Mouse (Mus musculus) monocyte, adult 5-6 weeks (primary cell): Measurements from ENCODE around the gene Hoxa5. TPM values are rescaled to one million over a fixed set of nuclear protein-coding genes. Genes with fewer than 3 reads are reported as not detected.

ENCODE experiments used
- ATAC-seq: fragments of 153-309, 156-312 bp; replicated peaks from 2 replicates; pipeline ENCODE4 v1.8.0; 2017; ENCODE audit warnings: mild to moderate bottlenecking; ENCODE audit not compliant: low TSS enrichment, insufficient number of reproducible peaks, severe bottlenecking, poor library complexity, low FRiP score
- total RNA-seq: library from RNA; stranded (forward); fragments of 200-1000, 200-491, 200-594 nt; gene quantifications from 3 replicates; pipeline ENCODE4 v1.2.3, GENCODE M21; 2017

The Hoxa5 gene
- 0.39 TPM in 1 of 3 replicates, not detected in the others for total RNA-seq

GRCm38 (mm10) chr6:52204050-52204752 lies at the start of gene Hoxa5:
Hoxa5 (minus strand) TSS chr6:52204587.
- ATAC-seq: no peak

GRCm38 (mm10) chr6:52253511-52254500 lies 49.4 kb upstream of the Hoxa5 start:
- no peak for ATAC-seq

GRCm38 (mm10) chr6:52252775-52253376 lies 48.5 kb upstream of the Hoxa5 start:
- ATAC-seq: no peak

GRCm38 (mm10) chr6:52252016-52252774 lies 47.8 kb upstream of the Hoxa5 start:
- ATAC-seq: no peak

- ATAC-seq: no peak
Measured at GRCm38 (mm10) chr6:52251177-52251879, 46.9 kb upstream of the Hoxa5 start.

- ATAC-seq: no peak
Measured at GRCm38 (mm10) chr6:52249826-52250225, 45.4 kb upstream of the Hoxa5 start.

- no peak for ATAC-seq
Measured at GRCm38 (mm10) chr6:52249415-52249738, 45.0 kb upstream of the Hoxa5 start.

- ATAC-seq: no peak
Measured at GRCm38 (mm10) chr6:52248638-52249414, 44.4 kb upstream of the Hoxa5 start.

GRCm38 (mm10) chr6:52247766-52248637 lies 43.6 kb upstream of the Hoxa5 start:
- no peak for ATAC-seq

GRCm38 (mm10) chr6:52246916-52247315 lies 42.5 kb upstream of the Hoxa5 start:
- no peak for ATAC-seq

- no peak for ATAC-seq
Measured at GRCm38 (mm10) chr6:52246403-52246803, 42.0 kb upstream of the Hoxa5 start.

- ATAC-seq: no peak
Measured at GRCm38 (mm10) chr6:52245757-52246142, 41.4 kb upstream of the Hoxa5 start, which contains the start of gene Hoxa11. Hoxa11 (minus strand) TSS chr6:52245810.

GRCm38 (mm10) chr6:52245040-52245756 lies 40.8 kb upstream of the Hoxa5 start:
- ATAC-seq: no peak

GRCm38 (mm10) chr6:52244471-52245039 lies 40.2 kb upstream of the Hoxa5 start:
- ATAC-seq: no peak

- ATAC-seq: no peak
Measured at GRCm38 (mm10) chr6:52243681-52244121, 39.3 kb upstream of the Hoxa5 start.
